Mouse (Mus musculus) stomach, postnatal 0 days (tissue): ENCODE data around the gene Pnrc2.

ENCODE experiments used
- CTCF ChIP-seq: IDR thresholded peaks from 2 replicates; pipeline ENCODE4 v1.5.1; 2016; ENCODE audit warnings: antibody characterized with exemption, low read depth, mild to moderate bottlenecking, moderate library complexity
- EP300 ChIP-seq: optimal IDR thresholded peaks from 2 replicates; pipeline ENCODE3; 2016; ENCODE audit warnings: antibody characterized with exemption

GRCm38 (mm10) chr4:135874564-135875535 is 1.2 kb upstream of the Pnrc2 start:
- TF ChIP-seq CTCF (no peak; the same call in 1 of the 2 replicates), EP300 (no peak)
